Mouse (Mus musculus) MEL (cell line): ENCODE measurements around the gene Iqcf1. TPM values are rescaled to one million over a fixed set of nuclear protein-coding genes. Genes with fewer than 3 reads are reported as not detected.

Experiments used
- DNase-seq: peaks from one replicate; pipeline ENCODE4 v3.0.0; 2011; ENCODE audit warnings: low read depth, low spot score
- H3K27ac ChIP-seq: 2 replicates; pipeline ENCODE4 v1.5.1; 2012; ENCODE audit warnings: low read depth, mild to moderate bottlenecking, control low read depth, low read length, moderate library complexity; ENCODE audit not compliant: control insufficient read depth
- H3K27me3 ChIP-seq, 2 experiments: fragments of 150-350 bp in 1 of 2; sonication (generic) in 1 of 2; 2 replicates each; pipeline ENCODE4 v1.6.1; 2012; ENCODE audit warnings: low read length in 2 of 2, mild to moderate bottlenecking in 2 of 2, improper control_type of control experiment in 1 of 2, moderate library complexity in 1 of 2; ENCODE audit not compliant: insufficient read depth in 2 of 2, control insufficient read depth in 1 of 2
- H3K36me3 ChIP-seq, 2 experiments: 2 replicates each; pipeline ENCODE4 v1.6.1; 2012 to 2014; ENCODE audit warnings: low read length in 2 of 2, improper control_type of control experiment in 1 of 2, inconsistent platforms in 1 of 2, mild to moderate bottlenecking in 1 of 2; ENCODE audit not compliant: insufficient read depth in 2 of 2, control insufficient read depth in 1 of 2
- H3K4me1 ChIP-seq, 2 experiments: fragments of 150-350 bp in 1 of 2; sonication (generic) in 1 of 2; 2 replicates each; pipeline ENCODE4 v1.6.1; 2012; ENCODE audit warnings: low read length in 2 of 2, improper control_type of control experiment in 1 of 2, mild to moderate bottlenecking in 1 of 2; ENCODE audit not compliant: insufficient read depth in 2 of 2, control insufficient read depth in 1 of 2
- H3K4me3 ChIP-seq, 2 experiments: fragments of 150-350 bp in 1 of 2; sonication (generic) in 1 of 2; 2 replicates each; pipeline ENCODE4 v1.5.1; 2012; ENCODE audit warnings: low read depth in 2 of 2, low read length in 2 of 2, mild to moderate bottlenecking in 2 of 2, moderate library complexity in 2 of 2, control low read depth in 1 of 2, improper control_type of control experiment in 1 of 2; ENCODE audit not compliant: control insufficient read depth in 1 of 2, insufficient read depth in 1 of 2
- H3K79me2 ChIP-seq: 2 replicates; pipeline ENCODE4 v1.6.1; 2012; ENCODE audit warnings: mild to moderate bottlenecking, low read length, moderate library complexity; ENCODE audit not compliant: control insufficient read depth, poor library complexity, insufficient read depth
- H3K9ac ChIP-seq: 2 replicates; pipeline ENCODE4 v1.6.1; 2012; ENCODE audit warnings: low read depth, mild to moderate bottlenecking, control low read depth, low read length, moderate library complexity; ENCODE audit not compliant: control insufficient read depth, poor library complexity, severe bottlenecking
- H3K9me3 ChIP-seq: fragments of 150-350 bp; sonication (generic); replicated peaks from 2 replicates; pipeline ENCODE4 v1.6.1; 2012; ENCODE audit warnings: mild to moderate bottlenecking, low read length, improper control_type of control experiment, moderate library complexity; ENCODE audit not compliant: insufficient read depth
- BHLHE40 ChIP-seq: IDR thresholded peaks from 2 replicates; pipeline ENCODE4 v1.6.1; 2012; ENCODE audit warnings: low read depth, mild to moderate bottlenecking, inconsistent platforms, low read length, improper control_type of control experiment, borderline replicate concordance
- ETS1 ChIP-seq: IDR thresholded peaks from 2 replicates; pipeline ENCODE4 v1.6.1; 2012; ENCODE audit warnings: low read depth, mild to moderate bottlenecking, inconsistent platforms, low read length, improper control_type of control experiment, moderate library complexity
- GABPA ChIP-seq: IDR thresholded peaks from 2 replicates; pipeline ENCODE4 v1.6.1; 2012; ENCODE audit warnings: low read depth, mild to moderate bottlenecking, inconsistent platforms, low read length, improper control_type of control experiment, moderate library complexity
- GATA1 ChIP-seq: IDR thresholded peaks from 2 replicates; pipeline ENCODE4 v1.6.1; 2011; ENCODE audit warnings: low read depth, low read length, improper control_type of control experiment
- MAZ ChIP-seq: IDR thresholded peaks from 2 replicates; pipeline ENCODE4 v1.6.1; 2012; ENCODE audit warnings: low read depth, mild to moderate bottlenecking, inconsistent platforms, low read length, improper control_type of control experiment
- MEF2A ChIP-seq: IDR thresholded peaks from 2 replicates; pipeline ENCODE4 v1.6.1; 2014; ENCODE audit warnings: low read depth, mild to moderate bottlenecking, inconsistent platforms, low read length, improper control_type of control experiment; ENCODE audit not compliant: poor library complexity, insufficient replicate concordance, severe bottlenecking; ENCODE audit errors: extremely low read depth
- MXI1 ChIP-seq: IDR thresholded peaks from 2 replicates; pipeline ENCODE4 v1.6.1; 2011; ENCODE audit warnings: mild to moderate bottlenecking, low read depth, low read length, improper control_type of control experiment
- MYC ChIP-seq: IDR thresholded peaks from 2 replicates; pipeline ENCODE4 v1.6.1; 2011; ENCODE audit warnings: low read depth, mild to moderate bottlenecking, low read length, improper control_type of control experiment, moderate library complexity
- NRF1 ChIP-seq: IDR thresholded peaks from 2 replicates; pipeline ENCODE4 v1.6.1; 2014; ENCODE audit warnings: low read depth, mild to moderate bottlenecking, inconsistent platforms, low read length, improper control_type of control experiment, moderate library complexity; ENCODE audit not compliant: poor library complexity, insufficient read depth, severe bottlenecking
- POLR2A ChIP-seq, 2 experiments: IDR thresholded peaks; 2 replicates each; pipeline ENCODE4 v1.6.1; 2011 to 2012; ENCODE audit warnings: low read length in 2 of 2, mild to moderate bottlenecking in 2 of 2, control low read depth in 1 of 2, improper control_type of control experiment in 1 of 2, low read depth in 1 of 2, moderate library complexity in 1 of 2; ENCODE audit not compliant: control insufficient read depth in 1 of 2, insufficient read depth in 1 of 2, poor library complexity in 1 of 2
- POLR2AphosphoS2 ChIP-seq: IDR thresholded peaks from 2 replicates; pipeline ENCODE4 v1.6.1; 2011; ENCODE audit warnings: low read length, improper control_type of control experiment
- RCOR1 ChIP-seq: IDR thresholded peaks from 2 replicates; pipeline ENCODE4 v1.6.1; 2012; ENCODE audit warnings: low read depth, mild to moderate bottlenecking, inconsistent platforms, low read length, improper control_type of control experiment
- SIN3A ChIP-seq: IDR thresholded peaks from 2 replicates; pipeline ENCODE4 v1.6.1; 2012; ENCODE audit warnings: low read length, improper control_type of control experiment, inconsistent platforms
- TBP ChIP-seq: IDR thresholded peaks from 2 replicates; pipeline ENCODE4 v1.8.0; 2011; ENCODE audit warnings: low read depth, low read length, improper control_type of control experiment
- TCF12 ChIP-seq: IDR thresholded peaks from 2 replicates; pipeline ENCODE4 v1.6.1; 2014; ENCODE audit warnings: low read depth, mild to moderate bottlenecking, inconsistent platforms, low read length, improper control_type of control experiment, moderate library complexity
- UBTF ChIP-seq: IDR thresholded peaks from 2 replicates; pipeline ENCODE4 v1.6.1; 2012; ENCODE audit warnings: low read depth, mild to moderate bottlenecking, inconsistent platforms, low read length, improper control_type of control experiment, moderate library complexity, borderline replicate concordance; ENCODE audit not compliant: insufficient read depth
- USF2 ChIP-seq, 2 experiments: IDR thresholded peaks; 2 replicates each; pipeline ENCODE4 v1.6.1; 2011 to 2012; ENCODE audit warnings: improper control_type of control experiment in 2 of 2, low read length in 2 of 2, borderline replicate concordance in 1 of 2, inconsistent platforms in 1 of 2, low read depth in 1 of 2, mild to moderate bottlenecking in 1 of 2; ENCODE audit not compliant: insufficient read depth in 1 of 2
- ZKSCAN1 ChIP-seq: IDR thresholded peaks from 2 replicates; pipeline ENCODE4 v1.6.1; 2012; ENCODE audit warnings: low read depth, mild to moderate bottlenecking, inconsistent platforms, low read length, improper control_type of control experiment, moderate library complexity
- ZNF384 ChIP-seq: IDR thresholded peaks from 2 replicates; pipeline ENCODE4 v1.6.1; 2012; ENCODE audit warnings: low read depth, mild to moderate bottlenecking, inconsistent platforms, low read length, improper control_type of control experiment
- polyA plus RNA-seq, 2 experiments: library from polyadenylated mRNA; stranded (reverse) in 1 of 2; unstranded in 1 of 2; fragments of >175 nt in 1 of 2; fragments of >200 nt in 1 of 2; gene quantifications; 2 replicates each; pipeline versions ENCODE4 v1.2.1 to v1.2.4; 2012; ENCODE audit warnings: low replicate concordance in 2 of 2, low read depth in 1 of 2; ENCODE audit not compliant: insufficient read length in 2 of 2, insufficient read depth in 1 of 2, missing spikeins in 1 of 2
- total RNA-seq: library from RNA; depleted of rRNA; stranded (reverse); fragments of 300-350 nt; gene quantifications from 2 replicates; pipeline ENCODE4 v1.2.3, GENCODE M21; 2012

Gene Iqcf1
- total and polyA plus RNA-seq, 3 experiments, result 0.52 TPM; not detected in 2

DNA sequence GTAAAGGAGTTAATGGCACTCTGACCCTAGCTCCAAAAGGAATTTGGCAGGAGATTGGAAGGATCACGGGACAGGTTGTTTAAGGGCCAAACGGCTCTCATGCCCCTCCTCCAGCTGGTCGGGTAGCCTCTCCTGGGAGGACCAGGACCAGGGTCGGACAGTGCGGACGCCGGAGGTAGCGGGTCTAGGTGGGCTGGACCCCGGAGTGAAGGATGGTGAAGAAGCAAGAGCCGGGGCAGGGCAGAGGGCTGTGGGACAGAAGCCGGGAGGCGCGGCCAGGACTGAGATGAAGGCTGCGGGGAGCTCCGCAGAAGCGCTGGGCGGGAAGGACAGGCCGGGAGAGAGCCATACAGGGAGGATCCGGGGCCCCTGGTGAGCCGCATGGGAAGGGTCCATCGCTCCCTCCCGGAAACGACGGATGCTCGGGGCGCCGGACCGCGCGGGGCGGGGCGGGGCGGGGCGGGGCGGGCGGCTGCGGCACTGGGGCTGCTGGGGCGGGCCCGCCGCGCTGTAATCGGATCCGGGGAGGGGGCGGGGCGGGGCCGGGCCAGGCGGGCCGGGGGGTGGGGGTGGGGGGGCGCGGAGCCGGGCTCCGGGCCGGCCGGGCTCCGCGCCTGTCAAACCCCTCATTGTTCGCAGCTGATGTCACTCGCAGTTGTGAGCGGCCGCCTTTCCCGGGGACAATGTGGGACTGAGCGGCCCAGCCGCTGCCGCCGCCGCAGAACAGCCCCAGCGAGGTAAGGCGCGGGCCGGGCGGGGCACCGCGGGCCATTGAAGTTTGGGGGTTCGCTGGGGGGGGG lies 46.3 kb upstream of the Iqcf1 start, which contains the start of gene Pcbp4 (continued):
- TF ChIP-seq GABPA, result no peak
- no peak for TF ChIP-seq ZKSCAN1

GRCm38 (mm10) chr9:106454071-106454761 lies 45.6 kb upstream of the Iqcf1 start:
- peaks cover 0 to 2% of the 10 kb centered on the region in 2 experiments; a peak in 2 of 4 replicates for H3K36me3 ChIP-seq
- H3K27me3 ChIP-seq, result no peaks in the 10 kb centered on the region
- peak overlapping the region; percentile 75 for H3K9ac ChIP-seq
- H3K79me2 ChIP-seq, result no peaks in the 10 kb centered on the region; the same call in 1 of the 2 replicates
- H3K27ac ChIP-seq, result no peak overlapping the region
- TF ChIP-seq ZKSCAN1 (no peak), SIN3A (no peak), POLR2A (IDR thresholded peaks at IDR 0.05; ENCODE audit: control insufficient read depth in 1 of 2, insufficient read depth in 1 of 2, low read depth in 1 of 2, low read length in 2 of 2, poor library complexity in 1 of 2) (no peak), ETS1 (no peak), MYC (no peak)
- H3K9me3 ChIP-seq, result no peaks in the 10 kb centered on the region
- DNase-seq, result peak; percentile 50
- peak overlapping the region; percentile 49 to 89 for H3K4me3 ChIP-seq
- peaks cover 0 to 3% of the 10 kb centered on the region in 2 experiments; a peak in 2 of 4 replicates for H3K4me1 ChIP-seq

GRCm38 (mm10) chr9:106454888-106455681 lies 44.7 kb upstream of the Iqcf1 start:
- Histone ChIP-seq H3K4me3 (no peak overlapping the region), H3K9me3 (no peaks in the 10 kb centered on the region), H3K27ac (no peak overlapping the region), H3K27me3 (no peaks in the 10 kb centered on the region), H3K36me3 (peaks cover 0 to 2% of the 10 kb centered on the region in 2 experiments; a peak in 2 of 4 replicates), H3K9ac (no peak overlapping the region), H3K79me2 (no peaks in the 10 kb centered on the region; the same call in 1 of the 2 replicates), H3K4me1 (peaks cover 0 to 3% of the 10 kb centered on the region in 2 experiments; a peak in 2 of 4 replicates)
- DNase-seq, result no peak
- TF ChIP-seq MXI1, result no peak
- no peak for TF ChIP-seq MYC
- TF ChIP-seq MEF2A, result no peak
- TF ChIP-seq USF2 (IDR thresholded peaks at IDR 0.05; ENCODE audit: borderline replicate concordance in 1 of 2, insufficient read depth in 1 of 2, low read depth in 1 of 2, low read length in 2 of 2), result no peak
- no peak for TF ChIP-seq NRF1
- no peak for TF ChIP-seq MAZ
- no peak for TF ChIP-seq UBTF
- TF ChIP-seq POLR2AphosphoS2, result no peak
- TF ChIP-seq BHLHE40, result no peak
- TF ChIP-seq ZNF384, result no peak
- no peak for TF ChIP-seq GATA1
- no peak for TF ChIP-seq TCF12
- no peak for TF ChIP-seq RCOR1
- no peak for TF ChIP-seq TBP
